Mouse (Mus musculus): ENCODE results near the gene Dpp6. TPM values are rescaled to one million over a fixed set of nuclear protein-coding genes. Genes with fewer than 3 reads are reported as not detected.

Dpp6 gene
- polyA plus RNA-seq, 1 experiment, result 0.01 TPM

DNA sequence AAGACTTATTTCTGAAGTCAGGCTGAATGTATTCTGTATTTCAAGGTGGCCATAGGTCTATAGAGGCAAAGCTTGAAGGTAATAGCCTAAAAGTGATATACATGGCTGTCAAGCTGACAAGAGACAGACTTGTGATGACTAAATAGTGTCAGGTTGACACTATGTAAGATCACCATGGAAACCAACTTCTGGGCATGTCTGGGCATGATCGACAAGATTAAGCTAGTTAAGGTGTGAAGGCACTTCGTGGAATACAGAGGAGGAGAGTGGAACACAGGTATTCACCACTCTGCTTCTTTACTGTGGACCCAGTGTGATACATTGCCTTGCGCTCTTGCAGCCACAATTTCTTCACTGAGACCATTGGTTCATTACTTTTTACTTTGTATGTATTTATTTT is 637.4 kb downstream of the Dpp6 start:
- no peak for TF ChIP-seq MYOG (IDR thresholded peaks at IDR 0.05; ENCODE audit: control insufficient read depth, extremely low read depth, insufficient read length)
- Histone ChIP-seq H3K36me3 (ENCODE audit: control insufficient read depth, insufficient read depth) (no peaks in the 10 kb centered on the region), H3K79me3 (ENCODE audit: low read depth) (no peaks in the 10 kb centered on the region), H3ac (ENCODE audit: control insufficient read depth, insufficient read length, low read depth) (no peak overlapping the region), H3K27me3 (ENCODE audit: control insufficient read depth, insufficient read depth, insufficient read length) (no peaks in the 10 kb centered on the region), H3K4me3 (ENCODE audit: insufficient read depth, poor library complexity, severe bottlenecking) (no peak overlapping the region), H3K79me2 (ENCODE audit: control insufficient read depth, insufficient read depth) (no peaks in the 10 kb centered on the region)

DNA sequence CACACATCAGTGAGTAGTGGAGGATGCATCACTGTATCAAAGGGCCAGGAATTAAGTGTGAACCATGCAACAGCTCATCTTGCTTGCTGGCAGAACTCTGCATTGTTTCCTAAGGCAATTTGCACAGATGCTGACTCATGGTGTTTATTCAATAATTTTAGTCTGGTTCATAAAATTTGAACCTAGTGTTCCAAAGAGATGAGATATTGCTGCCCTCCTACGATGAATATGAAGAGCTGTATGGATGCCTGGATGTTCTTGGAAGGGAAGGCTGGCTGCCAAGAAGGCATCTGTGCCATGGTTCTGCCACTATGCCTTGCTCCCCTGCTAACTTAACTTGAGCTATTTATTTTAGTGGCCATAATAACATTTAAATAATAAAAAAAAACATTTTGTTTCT is 640.0 kb downstream of the Dpp6 start:
- Histone ChIP-seq H3K79me2 (ENCODE audit: control insufficient read depth, insufficient read depth) (no peaks in the 10 kb centered on the region), H3K79me3 (ENCODE audit: low read depth) (no peaks in the 10 kb centered on the region), H3ac (ENCODE audit: control insufficient read depth, insufficient read length, low read depth) (no peak overlapping the region), H3K36me3 (ENCODE audit: control insufficient read depth, insufficient read depth) (no peaks in the 10 kb centered on the region), H3K4me3 (ENCODE audit: insufficient read depth, poor library complexity, severe bottlenecking) (no peak overlapping the region), H3K27me3 (ENCODE audit: control insufficient read depth, insufficient read depth, insufficient read length) (no peaks in the 10 kb centered on the region)
- no peak for TF ChIP-seq CTCF (IDR thresholded peaks at IDR 0.05; ENCODE audit: control insufficient read depth, insufficient read depth, insufficient read length)
- no peak for TF ChIP-seq MYOG (IDR thresholded peaks at IDR 0.05; ENCODE audit: control insufficient read depth, extremely low read depth, insufficient read length)
- no peak for TF ChIP-seq MYOD1 (IDR thresholded peaks at IDR 0.05; ENCODE audit: control insufficient read depth, insufficient read length, low read depth)
- TF ChIP-seq CEBPB (IDR thresholded peaks at IDR 0.05; ENCODE audit: low read depth), result no peak
- no peak for TF ChIP-seq USF1 (IDR thresholded peaks at IDR 0.05; ENCODE audit: low read depth)
- TF ChIP-seq MAX (IDR thresholded peaks at IDR 0.05), result no peak
- no peak for TF ChIP-seq FOSL1 (IDR thresholded peaks at IDR 0.05; ENCODE audit: insufficient read depth, low read length, poor library complexity, severe bottlenecking)

DNA sequence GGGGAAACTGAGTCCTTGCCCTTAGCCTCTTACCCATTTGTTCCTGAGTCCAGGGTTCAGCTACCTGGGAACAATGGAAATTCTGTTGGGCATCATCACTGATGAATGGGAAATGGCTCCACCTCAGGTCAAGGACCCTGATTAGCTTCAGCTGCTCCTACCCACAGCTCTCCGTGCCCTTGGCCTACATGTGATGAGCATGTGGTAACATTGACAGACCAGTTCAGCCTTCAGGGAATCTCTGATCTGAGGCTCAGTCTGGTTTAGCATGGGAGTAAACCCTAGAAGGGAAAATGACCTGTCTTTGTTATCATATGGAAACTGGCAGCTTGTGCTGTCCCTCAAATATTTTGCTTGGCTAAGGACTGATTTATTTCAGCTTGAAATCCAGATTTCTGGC is 640.7 kb downstream of the Dpp6 start:
- Histone ChIP-seq H3K36me3 (ENCODE audit: control insufficient read depth, insufficient read depth) (no peaks in the 10 kb centered on the region), H3K79me2 (ENCODE audit: control insufficient read depth, insufficient read depth) (no peaks in the 10 kb centered on the region), H3K79me3 (ENCODE audit: low read depth) (no peaks in the 10 kb centered on the region), H3K4me3 (ENCODE audit: insufficient read depth, poor library complexity, severe bottlenecking) (no peak overlapping the region), H3K27me3 (ENCODE audit: control insufficient read depth, insufficient read depth, insufficient read length) (no peaks in the 10 kb centered on the region), H3ac (ENCODE audit: control insufficient read depth, insufficient read length, low read depth) (no peak overlapping the region)
- TF ChIP-seq MYOG (IDR thresholded peaks at IDR 0.05; ENCODE audit: control insufficient read depth, extremely low read depth, insufficient read length), result no peak
- TF ChIP-seq MAX (IDR thresholded peaks at IDR 0.05), result no peak
- TF ChIP-seq USF1 (IDR thresholded peaks at IDR 0.05; ENCODE audit: low read depth), result no peak
- TF ChIP-seq FOSL1 (IDR thresholded peaks at IDR 0.05; ENCODE audit: insufficient read depth, low read length, poor library complexity, severe bottlenecking), result no peak
- TF ChIP-seq MYOD1 (IDR thresholded peaks at IDR 0.05; ENCODE audit: control insufficient read depth, insufficient read length, low read depth), result no peak
- no peak for TF ChIP-seq CTCF (IDR thresholded peaks at IDR 0.05; ENCODE audit: control insufficient read depth, insufficient read depth, insufficient read length)
- TF ChIP-seq CEBPB (IDR thresholded peaks at IDR 0.05; ENCODE audit: low read depth), result no peak

DNA sequence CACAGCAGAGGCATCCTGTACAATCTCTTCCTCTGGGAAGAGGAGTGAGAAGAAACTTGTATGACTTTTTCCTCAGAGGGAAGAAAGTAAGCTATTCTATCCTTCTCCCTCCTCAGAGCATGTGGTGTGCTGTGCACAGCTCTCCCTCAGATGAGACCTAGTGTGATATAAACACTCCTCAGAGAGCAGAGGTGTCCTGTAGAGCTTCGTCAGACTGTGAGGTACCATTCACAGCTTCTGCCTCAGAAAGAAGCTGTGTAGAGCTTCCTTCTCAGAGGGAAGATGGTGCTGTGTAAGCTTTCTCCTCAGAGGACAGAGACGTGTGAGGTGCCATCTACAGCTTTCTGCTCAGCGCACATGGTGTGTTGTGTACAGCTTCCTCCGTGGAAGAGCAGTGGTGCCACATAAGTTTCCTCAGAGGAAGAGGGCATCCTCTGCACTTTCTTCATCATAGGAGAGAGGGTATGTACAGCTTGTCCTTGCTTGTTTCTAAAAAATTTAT is 658.0 kb downstream of the Dpp6 start:
- H3ac ChIP-seq (ENCODE audit: control insufficient read depth, insufficient read length, low read depth), result no peak overlapping the region
- H3K36me3 ChIP-seq (ENCODE audit: control insufficient read depth, insufficient read depth), result no peaks in the 10 kb centered on the region
- no peaks in the 10 kb centered on the region for H3K79me2 ChIP-seq (ENCODE audit: control insufficient read depth, insufficient read depth)
- H3K79me3 ChIP-seq (ENCODE audit: low read depth), result no peaks in the 10 kb centered on the region
- H3K27me3 ChIP-seq (ENCODE audit: control insufficient read depth, insufficient read depth, insufficient read length), result no peaks in the 10 kb centered on the region
- TF ChIP-seq USF1 (IDR thresholded peaks at IDR 0.05; ENCODE audit: low read depth) (no peak), FOSL1 (IDR thresholded peaks at IDR 0.05; ENCODE audit: insufficient read depth, low read length, poor library complexity, severe bottlenecking) (no peak), MYOG (IDR thresholded peaks at IDR 0.05; ENCODE audit: control insufficient read depth, extremely low read depth, insufficient read length) (no peak), MAX (IDR thresholded peaks at IDR 0.05) (no peak), MYOD1 (IDR thresholded peaks at IDR 0.05; ENCODE audit: control insufficient read depth, insufficient read length, low read depth) (no peak), CTCF (IDR thresholded peaks at IDR 0.05; ENCODE audit: control insufficient read depth, insufficient read depth, insufficient read length) (no peak), CEBPB (IDR thresholded peaks at IDR 0.05; ENCODE audit: low read depth) (no peak)
- H3K4me3 ChIP-seq (ENCODE audit: insufficient read depth, poor library complexity, severe bottlenecking), result no peak overlapping the region

DNA sequence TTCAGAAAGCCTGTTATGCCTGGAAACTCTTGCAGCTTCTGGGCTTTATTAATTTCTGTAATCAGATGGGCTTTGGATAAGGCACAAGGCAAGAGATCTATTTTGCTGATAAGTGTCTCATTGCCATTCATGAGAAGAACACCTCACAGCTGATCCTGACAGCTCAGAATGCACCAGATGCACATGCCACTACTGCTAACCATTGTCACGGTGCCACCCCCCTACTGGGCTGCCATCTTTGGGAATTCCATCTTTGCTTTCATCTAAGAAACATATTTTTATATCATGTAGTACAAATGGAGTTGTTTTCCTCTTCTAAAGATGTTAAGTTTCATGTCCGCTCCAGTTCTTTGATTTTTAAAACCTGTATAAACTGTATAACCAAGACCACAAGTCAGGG is 664.7 kb downstream of the Dpp6 start:
- TF ChIP-seq MYOG (IDR thresholded peaks at IDR 0.05; ENCODE audit: control insufficient read depth, extremely low read depth, insufficient read length), result no peak
- TF ChIP-seq FOSL1 (IDR thresholded peaks at IDR 0.05; ENCODE audit: insufficient read depth, low read length, poor library complexity, severe bottlenecking), result no peak
- no peak for TF ChIP-seq MYOD1 (IDR thresholded peaks at IDR 0.05; ENCODE audit: control insufficient read depth, insufficient read length, low read depth)
- TF ChIP-seq CTCF (IDR thresholded peaks at IDR 0.05; ENCODE audit: control insufficient read depth, insufficient read depth, insufficient read length), result no peak
- no peak for TF ChIP-seq CEBPB (IDR thresholded peaks at IDR 0.05; ENCODE audit: low read depth)
- no peak for TF ChIP-seq MAX (IDR thresholded peaks at IDR 0.05)
- no peak for TF ChIP-seq USF1 (IDR thresholded peaks at IDR 0.05; ENCODE audit: low read depth)
- no peaks in the 10 kb centered on the region for H3K27me3 ChIP-seq (ENCODE audit: control insufficient read depth, insufficient read depth, insufficient read length)
- no peaks in the 10 kb centered on the region for H3K36me3 ChIP-seq (ENCODE audit: control insufficient read depth, insufficient read depth)
- no peak overlapping the region for H3ac ChIP-seq (ENCODE audit: control insufficient read depth, insufficient read length, low read depth)
- H3K4me3 ChIP-seq (ENCODE audit: insufficient read depth, poor library complexity, severe bottlenecking), result no peak overlapping the region
- H3K79me2 ChIP-seq (ENCODE audit: control insufficient read depth, insufficient read depth), result no peaks in the 10 kb centered on the region
- no peaks in the 10 kb centered on the region for H3K79me3 ChIP-seq (ENCODE audit: low read depth)

DNA sequence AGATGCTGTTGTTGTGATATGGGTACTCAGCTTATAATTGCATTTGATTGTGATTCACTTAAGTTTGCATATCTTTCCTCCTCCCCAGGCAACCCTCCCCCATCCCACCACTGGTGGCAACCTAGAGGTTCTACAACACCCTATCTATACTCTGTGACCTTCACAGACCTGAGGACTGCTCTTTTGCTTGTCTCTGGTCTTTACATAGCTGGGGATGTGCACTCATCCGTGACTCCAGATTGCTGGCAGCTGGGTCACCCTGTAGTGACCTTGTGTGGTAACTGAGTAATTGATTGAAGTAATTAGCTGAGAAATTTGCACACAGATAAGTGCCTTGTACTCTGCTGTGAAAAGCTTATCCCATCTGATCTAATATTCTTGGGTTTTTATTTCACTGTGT is 669.1 kb downstream of the Dpp6 start:
- Histone ChIP-seq H3K27me3 (ENCODE audit: control insufficient read depth, insufficient read depth, insufficient read length) (no peaks in the 10 kb centered on the region), H3K4me3 (ENCODE audit: insufficient read depth, poor library complexity, severe bottlenecking) (no peak overlapping the region), H3K79me3 (ENCODE audit: low read depth) (no peaks in the 10 kb centered on the region), H3ac (ENCODE audit: control insufficient read depth, insufficient read length, low read depth) (no peak overlapping the region), H3K36me3 (ENCODE audit: control insufficient read depth, insufficient read depth) (no peaks in the 10 kb centered on the region), H3K79me2 (ENCODE audit: control insufficient read depth, insufficient read depth) (no peaks in the 10 kb centered on the region)
- TF ChIP-seq CTCF (IDR thresholded peaks at IDR 0.05; ENCODE audit: control insufficient read depth, insufficient read depth, insufficient read length) (no peak), USF1 (IDR thresholded peaks at IDR 0.05; ENCODE audit: low read depth) (no peak), MYOG (IDR thresholded peaks at IDR 0.05; ENCODE audit: control insufficient read depth, extremely low read depth, insufficient read length) (no peak), FOSL1 (IDR thresholded peaks at IDR 0.05; ENCODE audit: insufficient read depth, low read length, poor library complexity, severe bottlenecking) (no peak), MAX (IDR thresholded peaks at IDR 0.05) (no peak), MYOD1 (IDR thresholded peaks at IDR 0.05; ENCODE audit: control insufficient read depth, insufficient read length, low read depth) (no peak), CEBPB (IDR thresholded peaks at IDR 0.05; ENCODE audit: low read depth) (no peak)

All from C2C12 (cell line).